Mouse (Mus musculus) CH12.LX (cell line): Measurements from ENCODE around the gene Zmat5. TPM values are rescaled to one million over a fixed set of nuclear protein-coding genes. Genes with fewer than 3 reads are reported as not detected.

Experiments used
- DNase-seq: peaks from one replicate; pipeline ENCODE4 v3.0.0-alpha.2; 2013; ENCODE audit errors: extremely low read depth
- H3K27ac ChIP-seq: 2 replicates; pipeline ENCODE4 v1.5.1; 2012; ENCODE audit warnings: low read depth, mild to moderate bottlenecking, control low read depth, moderate library complexity; ENCODE audit not compliant: insufficient read depth
- H3K27me3 ChIP-seq: replicated peaks from 2 replicates; pipeline ENCODE3; 2012; ENCODE audit warnings: inconsistent platforms
- H3K36me3 ChIP-seq, 2 experiments: replicated peaks in 1 of 2; 2 replicates each; pipeline versions ENCODE3 to v1.6.1; 2012; ENCODE audit warnings: inconsistent platforms in 1 of 2, low read length in 1 of 2, mild to moderate bottlenecking in 1 of 2, mixed read lengths in 1 of 2, moderate library complexity in 1 of 2; ENCODE audit not compliant: control insufficient read depth in 1 of 2, insufficient read depth in 1 of 2
- H3K4me1 ChIP-seq, 2 experiments: 2 replicates each; pipeline ENCODE4 v1.6.1; 2012; ENCODE audit warnings: inconsistent platforms in 1 of 2, moderate library complexity in 1 of 2; ENCODE audit not compliant: insufficient read depth in 2 of 2, control insufficient read depth in 1 of 2
- H3K4me2 ChIP-seq: 2 replicates; pipeline ENCODE4 v1.6.1; 2012; ENCODE audit warnings: low read depth, mild to moderate bottlenecking, control low read depth; ENCODE audit not compliant: poor library complexity, insufficient read depth, severe bottlenecking
- H3K4me3 ChIP-seq, 3 experiments: fragments of 150-350 bp in 1 of 3; sonication (generic) in 1 of 3; replicated peaks in 1 of 3; 2 replicates each; pipeline versions ENCODE3 to v1.5.1; 2011 to 2012; ENCODE audit warnings: low read depth in 2 of 3, low read length in 2 of 3, mild to moderate bottlenecking in 2 of 3, moderate library complexity in 2 of 3, control low read depth in 1 of 3, improper control_type of control experiment in 1 of 3, inconsistent platforms in 1 of 3, mixed read lengths in 1 of 3; ENCODE audit not compliant: poor library complexity in 1 of 3
- H3K79me2 ChIP-seq: replicated peaks from 2 replicates; pipeline ENCODE4 v1.6.1; 2012; ENCODE audit warnings: mild to moderate bottlenecking, moderate library complexity; ENCODE audit not compliant: control insufficient read depth, poor library complexity, insufficient read depth, severe bottlenecking; ENCODE audit errors: extremely low read depth
- H3K9ac ChIP-seq: 2 replicates; pipeline ENCODE4 v1.6.1; 2012; ENCODE audit warnings: low read depth, mild to moderate bottlenecking, control low read depth, moderate library complexity; ENCODE audit not compliant: insufficient read depth
- H3K9me3 ChIP-seq: replicated peaks from 2 replicates; pipeline ENCODE3; 2012; ENCODE audit warnings: low read length, inconsistent platforms, mixed read lengths
- CHD1 ChIP-seq: IDR thresholded peaks from 2 replicates; pipeline ENCODE4 v1.6.1; 2012; ENCODE audit warnings: low read depth, low read length, improper control_type of control experiment, inconsistent platforms
- CHD2 ChIP-seq: IDR thresholded peaks from 2 replicates; pipeline ENCODE4 v1.6.1; 2011; ENCODE audit warnings: low read length, improper control_type of control experiment
- CTCF ChIP-seq, 2 experiments: IDR thresholded peaks in 1 of 2; conservative IDR thresholded peaks in 1 of 2; 2 replicates each; pipeline ENCODE4 v1.5.1; 2011 to 2012; ENCODE audit warnings: low read depth in 2 of 2, low read length in 2 of 2, improper control_type of control experiment in 1 of 2, inconsistent platforms in 1 of 2, mild to moderate bottlenecking in 1 of 2, moderate library complexity in 1 of 2
- EP300 ChIP-seq: IDR thresholded peaks from 2 replicates; pipeline ENCODE4 v1.6.1; 2011; ENCODE audit warnings: low read length, improper control_type of control experiment
- ETS1 ChIP-seq: conservative IDR thresholded peaks from 2 replicates; pipeline ENCODE4 v1.6.1; 2012; ENCODE audit warnings: low read depth, mild to moderate bottlenecking, inconsistent platforms, low read length, improper control_type of control experiment, moderate library complexity
- JUN ChIP-seq: IDR thresholded peaks from 2 replicates; pipeline ENCODE4 v1.6.1; 2011; ENCODE audit warnings: low read depth, mild to moderate bottlenecking, low read length, improper control_type of control experiment, moderate library complexity; ENCODE audit not compliant: insufficient read depth
- JUND ChIP-seq: conservative IDR thresholded peaks from 2 replicates; pipeline ENCODE4 v1.6.1; 2011; ENCODE audit warnings: low read depth, low read length, improper control_type of control experiment
- MAFK ChIP-seq: IDR thresholded peaks from 2 replicates; pipeline ENCODE4 v1.6.1; 2011; ENCODE audit warnings: low read length, improper control_type of control experiment; ENCODE audit not compliant: insufficient replicate concordance
- MXI1 ChIP-seq: IDR thresholded peaks from 2 replicates; pipeline ENCODE4 v1.6.1; 2011; ENCODE audit warnings: mild to moderate bottlenecking, low read depth, low read length, improper control_type of control experiment
- MYC ChIP-seq: IDR thresholded peaks from 2 replicates; pipeline ENCODE4 v1.6.1; 2011; ENCODE audit warnings: low read depth, mild to moderate bottlenecking, improper control_type of control experiment, low read length
- NELFE ChIP-seq: IDR thresholded peaks from 2 replicates; pipeline ENCODE4 v1.6.1; 2011; ENCODE audit warnings: low read depth, low read length, improper control_type of control experiment
- RAD21 ChIP-seq: IDR thresholded peaks from 2 replicates; pipeline ENCODE4 v1.6.1; 2011; ENCODE audit warnings: low read depth, mild to moderate bottlenecking, low read length, improper control_type of control experiment, moderate library complexity
- SMC3 ChIP-seq: IDR thresholded peaks from 2 replicates; pipeline ENCODE4 v1.6.1; 2011; ENCODE audit warnings: low read depth, low read length, improper control_type of control experiment
- TCF12 ChIP-seq: IDR thresholded peaks from 2 replicates; pipeline ENCODE4 v1.6.1; 2014; ENCODE audit warnings: low read depth, mild to moderate bottlenecking, inconsistent platforms, low read length, improper control_type of control experiment
- USF2 ChIP-seq: conservative IDR thresholded peaks from 2 replicates; pipeline ENCODE4 v1.6.1; 2011; ENCODE audit warnings: low read depth, low read length, improper control_type of control experiment
- ZMIZ1 ChIP-seq: IDR thresholded peaks from 2 replicates; pipeline ENCODE4 v1.6.1; 2012; ENCODE audit warnings: low read depth, mild to moderate bottlenecking, inconsistent platforms, low read length, improper control_type of control experiment
- ZNF384 ChIP-seq: IDR thresholded peaks from 2 replicates; pipeline ENCODE4 v1.6.1; 2012; ENCODE audit warnings: low read depth, low read length, improper control_type of control experiment, inconsistent platforms
- dilution Hi-C: fragments of 300-500 bp; cut with MboI; formaldehyde crosslinking; loops from 2 replicates; pipeline ENCODE4 v1.14.3; 2020; ENCODE audit warnings: low sequenced_read_pairs; ENCODE audit not compliant: extremely low pct_unique_long_range_greater_than_20kb, extremely low pct_ligation_motif_present
- in situ Hi-C: fragments of 300-500 bp; cut with MboI; formaldehyde crosslinking; loops from 3 replicates; pipeline ENCODE4 v1.14.3; 2019; ENCODE audit warnings: low sequenced_read_pairs, low pct_ligation_motif_present, low pct_unique_long_range_greater_than_20kb, mixed read lengths
- polyA plus RNA-seq: library from polyadenylated mRNA; unstranded; fragments of >175 nt; gene quantifications from 2 replicates; pipeline ENCODE4 v1.2.1, GENCODE M21; 2012; ENCODE audit warnings: low read depth; ENCODE audit not compliant: insufficient read length
- total RNA-seq, 2 experiments: library from RNA; depleted of rRNA; stranded (reverse); fragments of 300-350 nt in 1 of 2; fragments of >200 nt in 1 of 2; gene quantifications; 2 replicates each; pipeline ENCODE4 v1.2.3; 2012 to 2014

Gene Zmat5
- total and polyA plus RNA-seq, 3 experiments, result 35.9 to 75.2 (median 51.4) TPM

DNA sequence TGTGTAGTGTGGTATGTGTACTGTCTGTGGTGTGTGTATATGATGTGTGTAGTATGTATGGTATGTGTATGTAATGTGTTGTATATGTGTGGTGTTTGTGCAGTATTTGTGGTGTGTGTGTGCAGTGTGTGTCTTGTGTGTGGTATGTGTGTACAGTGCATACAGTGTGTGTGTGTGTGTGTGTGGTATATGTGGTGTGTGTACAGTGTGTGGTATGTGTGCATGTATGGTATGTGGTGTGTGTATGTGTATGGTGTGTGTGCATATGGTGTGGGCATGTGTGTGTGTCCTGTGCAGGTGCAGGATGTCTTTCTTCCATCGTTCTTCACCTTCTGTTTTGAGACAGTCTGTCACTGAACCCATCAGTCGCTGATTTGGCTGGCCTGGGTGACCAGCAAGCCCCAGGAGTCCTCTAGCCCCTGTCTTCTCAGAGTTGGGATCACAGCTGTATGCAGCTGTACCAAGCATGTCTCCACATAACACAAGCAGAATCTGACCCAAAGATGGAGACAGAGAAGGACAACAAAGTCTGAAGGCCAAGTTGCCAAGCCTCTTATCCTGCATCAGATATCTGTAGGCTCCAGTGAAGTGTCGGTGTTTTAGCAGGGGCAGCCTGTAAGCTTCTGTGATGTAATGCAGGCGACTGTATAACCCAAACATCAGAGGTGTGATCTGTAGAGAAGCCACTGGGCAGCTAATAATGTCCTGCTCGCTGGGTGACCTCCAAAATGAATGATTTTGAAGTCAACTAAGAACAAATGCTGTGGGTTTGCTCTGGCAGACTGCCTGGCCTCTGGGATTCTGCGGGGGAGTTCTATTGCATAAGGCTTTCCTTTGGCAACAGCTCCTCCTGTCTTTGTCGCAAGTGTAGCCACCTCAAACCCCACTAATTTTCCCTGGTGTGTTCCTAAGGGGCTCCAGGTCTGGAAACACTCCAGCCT is 7.2 kb upstream of the Zmat5 start:
- in situ Hi-C loops, result no loop called here
- Histone ChIP-seq H3K4me3 (no peak overlapping the region), H3K79me2 (peaks cover 4% of the 10 kb centered on the region; the same call in 1 of the 2 replicates), H3K9ac (no peak overlapping the region), H3K9me3 (peaks cover 4% of the 10 kb centered on the region), H3K27me3 (no peaks in the 10 kb centered on the region), H3K4me1 (peaks cover 4 to 14% of the 10 kb centered on the region in 2 experiments; a peak in 3 of 4 replicates), H3K27ac (no peak overlapping the region)
- no peak for DNase-seq
- TF ChIP-seq CTCF (conservative IDR thresholded peaks at IDR 0.05 in 1 of 2, IDR thresholded peaks at IDR 0.05 in 1 of 2; ENCODE audit: low read depth in 2 of 2, low read length in 2 of 2) (peak in 1 of 2 experiments; percentile 48; a peak in 2 of 4 replicates), JUND (no peak), SMC3 (peak; percentile 43), RAD21 (peak; percentile 57), NELFE (no peak)
- TF ChIP-seq, all 38 proteins: peak for 3
- Histone ChIP-seq H3K4me2 (no peak overlapping the region), H3K36me3 (peaks cover 12 to 22% of the 10 kb centered on the region in 2 experiments)
- dilution Hi-C loops, result no loop called here

DNA sequence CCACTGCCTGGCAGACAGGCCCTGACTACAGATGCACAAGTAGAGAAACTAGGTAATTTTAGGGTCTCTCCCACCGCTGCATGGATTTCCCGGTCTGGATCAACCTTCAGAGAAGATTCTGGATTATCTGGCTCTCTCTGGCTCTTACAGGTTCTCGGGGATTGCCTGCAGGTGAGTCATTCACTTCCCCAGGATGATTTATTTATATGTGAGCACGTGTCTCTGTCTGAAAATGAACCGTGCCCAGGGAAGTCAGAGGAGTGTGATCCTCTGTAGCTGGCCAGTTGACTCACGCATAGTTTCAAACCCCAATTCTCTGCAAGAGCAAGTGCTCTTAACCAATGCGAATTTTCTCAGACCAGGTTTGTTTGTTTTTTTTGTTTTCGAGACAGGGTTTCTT is 3.8 kb upstream of the Zmat5 start:
- Histone ChIP-seq H3K4me3 (no peak overlapping the region), H3K79me2 (peaks cover 23% of the 10 kb centered on the region), H3K4me1 (peaks cover 4 to 24% of the 10 kb centered on the region in 2 experiments; a peak in 3 of 4 replicates), H3K9me3 (no peaks in the 10 kb centered on the region), H3K27me3 (no peaks in the 10 kb centered on the region), H3K9ac (no peak overlapping the region), H3K4me2 (no peak overlapping the region), H3K27ac (no peak overlapping the region), H3K36me3 (peaks cover 12 to 25% of the 10 kb centered on the region in 2 experiments)
- in situ Hi-C loops (no loop called here), dilution Hi-C loops (no loop called here)
- TF ChIP-seq CHD1 (no peak), CHD2 (no peak), ZMIZ1 (no peak), MXI1 (no peak), ETS1 (no peak), MYC (no peak), USF2 (no peak), TCF12 (no peak), MAFK (no peak), RAD21 (no peak), SMC3 (no peak), JUN (no peak), JUND (no peak), ZNF384 (no peak), EP300 (no peak)
- DNase-seq, result no peak
